Mouse (Mus musculus) liver, adult 2 months (tissue): ENCODE data around the gene Fam107b.

Experiments used
- CTCF ChIP-seq: fragments of 200-500 bp; IDR thresholded peaks from 2 replicates; pipeline ENCODE4 v1.5.1; 2011; ENCODE audit warnings: low read depth, low read length, control low read depth
- POLR2A ChIP-seq: fragments of 200-500 bp; IDR thresholded peaks from 2 replicates; pipeline ENCODE4 v1.6.1; 2011; ENCODE audit warnings: low read length, control low read depth; ENCODE audit not compliant: insufficient read depth; ENCODE audit errors: extremely low read depth

DNA sequence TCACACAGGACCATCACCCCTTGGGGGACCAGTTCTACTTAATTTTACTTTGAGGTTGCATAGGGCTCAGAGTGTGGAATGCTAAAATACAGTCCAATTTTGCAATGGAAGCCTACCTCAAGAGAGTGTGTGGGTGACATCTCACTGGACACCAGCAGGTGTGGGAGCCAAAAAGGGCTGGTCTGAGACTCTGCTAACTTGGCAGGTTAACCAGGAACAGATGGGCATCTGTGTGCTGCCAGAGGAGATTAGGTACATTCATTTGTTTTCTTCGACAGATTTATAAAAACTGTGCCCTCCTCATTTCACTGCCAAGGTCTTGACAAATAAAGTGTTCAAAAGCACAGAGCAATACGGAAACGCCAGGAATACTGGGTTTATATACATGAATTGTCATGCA lies 32.3 kb downstream of the Fam107b start:
- TF ChIP-seq CTCF, result no peak
- no peak for TF ChIP-seq POLR2A
